Mouse (Mus musculus) urinary bladder, postnatal 4 days (tissue): Measurements from ENCODE around the gene Zbtb26.

Source experiments
- DNase-seq, 2 experiments: peaks; one replicate each; pipeline ENCODE4 v3.0.0; 2021 to 2022; ENCODE audit warnings: low spot score in 2 of 2

The Zbtb26 gene

DNA sequence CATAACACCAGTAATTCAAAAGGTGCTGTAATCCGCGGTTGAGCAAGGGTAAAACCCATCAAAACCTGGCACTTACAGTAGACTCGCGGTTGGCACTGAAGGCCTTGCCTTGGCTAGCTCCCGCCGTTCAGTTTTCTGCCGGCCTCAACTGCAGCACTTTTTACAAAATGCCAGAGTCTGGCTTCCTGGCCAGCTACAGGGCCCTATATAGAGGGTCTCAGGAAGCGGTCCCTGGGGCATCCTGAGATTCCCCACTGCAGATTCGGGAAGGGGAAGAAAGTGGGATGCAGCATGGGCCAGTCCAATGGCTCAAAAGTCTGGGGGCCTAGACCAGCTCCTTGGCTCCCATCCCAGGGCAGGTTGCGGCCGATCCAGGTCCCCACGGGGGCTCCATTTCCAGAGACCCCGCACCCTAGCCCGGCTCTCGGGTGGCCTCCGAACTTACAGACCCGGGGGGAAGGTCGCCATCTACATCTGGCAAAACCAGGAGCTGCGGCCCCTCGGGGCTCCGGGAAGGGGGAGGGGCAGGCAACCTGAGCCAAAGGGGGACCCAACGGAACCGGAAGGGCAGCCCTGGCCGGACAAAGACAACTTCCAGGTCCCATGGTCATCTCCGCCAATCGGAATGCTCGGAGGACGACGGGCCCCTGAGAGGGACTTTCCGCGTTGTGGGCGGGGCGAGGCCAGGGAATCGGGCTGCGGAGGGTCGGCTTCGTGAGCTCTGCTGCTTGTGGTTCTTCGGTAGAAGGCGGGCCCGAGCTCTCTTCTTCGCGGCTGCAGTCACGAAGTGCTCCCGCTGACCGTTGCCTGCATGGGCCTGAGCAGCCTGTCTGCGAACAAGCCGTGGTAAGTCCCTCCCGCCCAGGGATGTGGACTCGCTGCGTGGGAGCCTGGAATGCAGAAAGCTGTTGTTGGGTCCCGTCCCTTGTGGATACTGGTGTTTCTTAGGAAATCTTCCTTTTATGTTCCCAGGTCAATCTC lies at the start of gene Zbtb26, which contains the start of the genes Zbtb6 and Rabgap1:
Gene Zbtb26 (minus strand): TSS at position 525 of the 981 bp plus-strand sequence.
Gene Zbtb6 (minus strand): TSS at position 561 of the 981 bp plus-strand sequence.
Gene Rabgap1 (plus strand): TSS at position 669 of the 981 bp plus-strand sequence.
- DNase-seq: peak; percentile 95 to 97

DNA sequence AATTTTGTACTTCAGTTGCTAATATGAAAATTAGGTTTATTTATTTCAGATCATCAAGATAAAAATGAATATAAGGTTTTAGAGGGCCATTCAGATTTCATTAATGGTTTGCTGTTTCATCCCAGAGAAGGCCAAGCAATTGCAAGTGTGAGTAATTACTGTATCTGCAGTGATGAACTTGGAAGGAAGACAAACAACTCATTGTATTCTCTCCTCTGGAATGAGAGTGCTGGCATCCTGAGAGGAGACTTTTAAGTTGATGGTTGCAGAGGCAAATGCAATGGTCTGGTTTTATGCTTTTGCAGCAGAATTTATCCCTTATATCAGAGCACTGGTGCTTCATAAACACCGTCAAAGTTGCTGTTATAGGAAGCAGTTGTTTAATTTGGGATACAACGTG lies 46.0 kb upstream of the Zbtb26 start:
- DNase-seq: no peak

DNA sequence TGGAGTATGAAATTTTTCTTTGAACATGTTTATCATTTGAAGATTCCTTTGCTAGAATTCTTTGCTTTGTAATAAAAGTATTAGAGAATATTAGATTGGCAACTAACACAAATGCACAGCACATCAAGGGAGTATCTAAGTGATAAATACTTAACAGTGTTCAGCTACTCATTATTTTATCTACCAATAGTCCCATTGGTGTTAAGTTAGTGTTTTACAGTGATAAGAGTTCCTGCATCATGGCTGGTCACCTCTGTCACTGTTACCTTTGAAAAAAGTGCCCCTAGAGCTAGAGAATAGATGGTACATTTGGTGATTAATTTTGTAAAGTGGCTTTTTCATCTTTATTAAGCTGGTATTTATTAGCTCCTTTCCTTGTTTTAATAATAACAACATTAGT lies 43.5 kb upstream of the Zbtb26 start:
- no peak for DNase-seq

DNA sequence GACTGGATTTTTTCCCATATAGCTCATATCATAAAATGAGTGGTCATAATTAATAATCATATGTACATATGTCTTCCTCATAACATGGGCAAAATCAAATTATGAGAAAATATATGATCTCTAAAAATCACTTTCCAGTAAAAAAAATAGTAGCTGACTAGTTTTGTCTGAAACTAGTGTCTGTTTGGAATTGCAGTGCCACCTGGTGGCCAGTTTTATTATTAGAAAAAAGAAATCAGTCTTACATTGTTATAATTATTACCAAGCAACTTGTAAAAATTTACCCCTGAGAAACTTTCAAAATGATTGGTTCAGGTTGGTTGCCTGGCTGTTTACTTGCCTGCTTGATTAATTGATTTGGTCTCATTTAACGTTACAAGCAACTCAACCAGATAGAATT lies 42.4 kb upstream of the Zbtb26 start:
- no peak for DNase-seq

DNA sequence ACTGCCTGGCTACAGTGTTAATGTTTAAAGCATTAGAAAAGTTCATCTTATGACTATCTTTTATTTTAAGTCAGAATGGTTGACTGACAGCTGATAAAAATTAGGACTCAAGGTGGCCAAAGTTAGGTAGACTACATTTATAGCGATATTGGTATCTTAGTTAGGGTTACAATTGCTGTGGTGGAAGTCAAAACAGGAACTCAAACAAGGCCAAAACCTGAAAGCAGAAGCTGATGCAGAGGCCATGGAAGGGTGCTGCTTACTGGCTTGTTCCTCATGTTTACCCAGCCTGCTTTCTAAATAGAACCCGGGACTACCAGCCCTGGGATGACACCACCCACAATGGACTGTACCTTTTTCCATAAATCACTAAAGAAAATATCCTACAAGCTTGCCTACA lies 41.2 kb upstream of the Zbtb26 start:
- no peak for DNase-seq

DNA sequence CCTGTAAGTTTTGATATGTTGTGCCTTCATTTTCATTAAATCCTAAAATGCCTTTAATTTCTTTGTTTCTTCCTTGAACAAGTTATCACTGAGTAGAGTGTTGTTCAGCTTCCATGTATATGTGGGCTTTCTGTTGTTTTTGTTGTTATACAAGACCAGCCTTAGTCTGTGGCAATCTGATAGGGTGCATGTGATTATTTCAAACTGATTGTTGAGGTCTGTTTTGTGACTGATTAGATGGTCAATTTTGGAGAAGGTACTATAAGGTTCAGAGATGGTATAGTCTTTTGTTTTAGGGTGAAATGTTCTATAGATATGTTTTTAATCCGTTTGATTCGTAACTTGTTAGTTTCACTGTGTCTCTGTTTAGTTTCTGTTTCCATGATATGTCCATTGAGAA lies 37.1 kb upstream of the Zbtb26 start:
- DNase-seq: no peak

DNA sequence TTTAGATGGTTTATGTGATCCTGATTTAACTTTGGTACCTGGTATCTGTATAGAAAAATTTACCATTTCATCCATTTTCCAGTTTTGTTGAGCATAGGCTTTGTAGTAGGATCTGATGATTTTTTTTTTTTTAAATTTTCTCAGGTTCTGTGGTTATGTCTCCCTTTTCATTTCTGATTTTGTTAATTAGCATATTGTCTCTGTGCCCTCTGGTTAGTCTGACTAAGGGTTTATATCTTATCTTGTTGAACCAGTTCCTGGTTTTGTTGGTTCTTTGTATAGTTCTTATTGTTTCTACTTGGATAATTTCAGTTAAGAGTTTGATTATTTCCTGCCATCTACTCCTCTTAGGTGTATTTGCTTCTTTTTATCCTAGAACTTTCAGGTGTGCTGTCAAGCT lies 36.6 kb upstream of the Zbtb26 start:
- DNase-seq: no peak

DNA sequence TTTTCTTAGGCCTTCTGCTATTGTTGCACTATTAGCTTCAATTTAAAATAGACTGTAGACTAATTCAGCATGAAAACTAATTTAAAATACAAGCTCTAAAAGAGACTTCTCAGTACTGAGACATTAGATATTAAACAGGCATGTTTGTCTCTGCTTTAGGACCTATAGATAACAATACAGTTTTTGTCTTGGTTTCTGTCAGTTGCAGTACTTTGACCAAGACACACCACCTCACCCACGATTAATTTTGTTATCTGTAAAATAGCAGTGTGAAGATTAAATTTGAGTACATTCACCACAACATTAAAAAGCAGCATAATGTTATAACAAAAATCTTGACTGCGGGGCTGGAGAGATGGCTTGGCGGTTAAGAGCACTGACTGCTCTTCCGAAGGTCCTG lies 23.3 kb upstream of the Zbtb26 start:
- no peak for DNase-seq

DNA sequence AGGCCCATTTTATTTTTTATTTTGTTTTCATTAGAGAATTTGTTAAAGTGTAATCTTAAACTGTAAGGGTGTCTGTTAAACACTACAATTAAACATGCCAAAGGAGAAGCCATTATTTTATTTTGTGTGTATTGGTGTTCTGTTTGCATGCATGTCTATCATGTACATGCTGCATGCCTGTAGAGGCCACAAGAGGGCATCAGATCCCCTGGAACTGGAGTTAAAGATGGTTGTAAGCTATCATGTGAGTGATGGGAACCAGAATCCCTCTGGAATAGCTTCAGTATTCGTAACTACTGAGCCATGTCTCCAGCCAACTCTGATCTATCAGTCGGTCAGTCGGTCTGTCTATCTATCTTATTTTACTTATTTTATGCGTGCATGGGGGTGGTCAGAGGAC lies 17.8 kb upstream of the Zbtb26 start:
- no peak for DNase-seq

DNA sequence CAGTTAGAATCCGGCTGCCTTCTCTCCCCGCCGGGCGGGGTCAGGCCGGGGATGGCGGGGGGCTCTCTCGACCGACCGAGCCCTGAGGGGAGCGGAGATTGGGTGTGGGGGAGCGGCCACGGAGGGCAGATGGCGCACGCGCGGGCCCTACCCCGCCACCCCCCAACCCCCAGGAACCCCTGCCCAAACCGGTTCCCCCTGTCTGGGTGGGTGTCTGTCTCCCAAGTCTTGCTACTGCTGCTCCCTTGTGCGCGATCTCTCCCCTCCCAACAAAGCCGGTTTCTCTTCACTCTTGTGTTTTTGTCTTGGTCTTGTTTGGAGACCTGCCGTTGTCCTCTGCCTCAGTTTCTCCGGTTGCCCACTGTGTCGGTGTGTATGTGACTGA lies 9.4 kb upstream of the Zbtb26 start:
- no peak for DNase-seq

DNA sequence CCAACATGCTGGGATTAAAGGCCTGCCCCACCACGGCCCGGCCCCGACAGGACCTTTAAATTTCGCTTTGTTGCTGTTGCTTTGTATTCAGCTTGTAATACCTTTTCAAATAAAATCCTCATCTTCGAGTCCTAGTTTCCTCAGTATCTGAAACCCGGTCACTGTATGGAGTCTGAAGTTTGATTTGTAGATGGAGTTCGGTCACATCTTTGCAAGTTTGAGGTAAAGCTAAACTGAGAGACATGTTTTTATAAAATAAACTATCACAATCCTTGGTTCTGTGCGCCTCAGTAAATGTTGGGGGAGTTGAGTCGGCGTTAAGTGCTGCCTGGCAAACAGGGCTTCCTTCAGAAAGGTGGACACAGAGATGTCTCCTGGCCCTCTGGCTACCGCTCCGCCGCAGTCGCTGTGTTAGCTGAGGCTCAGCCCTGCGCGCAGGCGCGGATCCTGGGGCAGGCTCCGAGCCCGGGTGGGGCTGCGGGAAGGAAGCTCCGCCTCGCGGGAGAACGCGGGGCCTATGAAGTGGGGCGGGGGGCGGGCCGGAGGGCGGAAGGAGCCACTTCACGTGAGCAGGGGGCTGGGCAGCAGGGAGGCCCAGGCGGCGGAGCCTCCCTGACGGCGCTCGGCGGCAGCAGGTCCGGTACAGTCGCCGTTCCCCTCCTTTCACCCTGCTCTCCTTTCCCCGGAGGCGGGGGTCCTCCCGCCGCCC lies 8.9 kb upstream of the Zbtb26 start:
- DNase-seq: peak; percentile 92 to 94

DNA sequence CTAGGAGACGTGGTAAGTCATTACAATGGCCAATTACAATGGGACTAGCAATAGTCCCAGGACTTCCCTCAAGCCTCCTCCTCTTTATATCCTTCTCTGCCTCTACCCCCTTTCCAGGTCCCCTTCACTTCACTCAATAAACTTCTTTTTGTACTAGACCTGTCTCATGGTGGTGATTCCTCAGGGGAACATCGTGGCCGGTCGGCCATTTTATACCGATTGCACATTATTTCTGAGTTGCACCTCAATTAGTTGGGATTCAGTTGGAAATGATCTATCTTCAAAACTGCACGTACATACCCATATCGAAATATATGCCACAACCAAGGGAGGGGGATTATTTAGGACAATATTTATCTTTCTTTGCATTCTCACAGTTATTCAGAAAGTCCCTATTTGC lies 11.3 kb downstream of the Zbtb26 start:
- DNase-seq: no peak

DNA sequence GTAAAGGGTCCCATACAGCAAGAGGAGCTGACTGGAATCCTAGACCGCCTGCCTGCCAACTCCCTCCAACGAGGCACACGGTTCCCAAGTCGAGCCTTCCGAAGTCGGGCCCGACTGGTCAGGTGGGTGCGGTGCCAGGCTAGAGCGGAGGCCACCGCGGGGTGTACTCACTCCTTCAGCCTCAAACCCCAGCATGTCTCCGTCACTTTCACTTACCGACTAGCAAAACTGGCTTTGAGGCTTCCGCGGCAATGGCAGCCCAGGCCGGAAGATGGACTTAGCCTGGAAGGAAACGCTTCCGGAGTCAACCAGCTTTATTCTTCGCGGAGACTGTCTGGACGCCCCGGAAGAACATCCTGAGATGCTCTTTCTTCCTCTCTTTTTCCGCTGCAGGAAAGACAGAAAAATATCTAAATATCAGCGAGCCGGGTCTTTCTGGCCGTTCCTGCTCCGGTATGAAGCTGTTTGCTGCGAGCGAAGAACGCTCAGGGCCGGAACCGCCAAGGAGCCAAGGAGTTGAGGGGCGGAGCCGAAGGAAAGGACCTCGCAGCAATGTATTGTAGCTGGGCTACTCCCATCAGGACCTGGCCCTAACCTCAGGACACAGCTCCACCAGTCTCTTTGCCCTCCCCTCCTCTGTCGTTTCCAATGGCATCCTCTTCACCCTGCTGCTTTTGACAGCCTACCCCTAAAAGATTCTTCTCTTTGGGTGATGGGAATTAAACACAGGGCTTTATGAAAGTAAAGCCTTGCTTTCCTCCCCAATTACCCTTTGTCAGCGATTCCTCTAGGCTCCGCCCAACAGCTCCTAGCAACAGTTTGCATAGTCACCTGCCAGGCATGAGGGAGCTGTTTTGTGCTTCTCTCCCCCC lies 12.1 kb downstream of the Zbtb26 start:
- peak; percentile 73 to 79 for DNase-seq

DNA sequence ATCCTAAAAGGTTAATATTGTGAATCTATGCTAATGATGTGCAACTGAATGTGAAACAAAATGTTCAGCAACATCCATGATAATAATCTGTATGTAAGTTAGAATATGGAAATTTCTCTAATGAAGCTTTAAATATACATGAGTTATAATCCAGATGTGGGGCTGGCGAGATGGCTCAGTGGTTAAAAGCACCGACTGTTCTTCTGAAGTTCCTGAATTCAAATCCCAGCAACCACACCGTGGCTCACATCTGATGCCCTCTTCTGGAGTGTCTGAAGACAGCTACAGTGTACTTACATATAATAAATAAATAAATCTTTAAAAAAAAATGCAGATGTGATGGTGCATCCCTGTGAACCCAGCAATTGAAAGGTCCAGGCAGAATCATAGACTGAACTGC lies 19.3 kb downstream of the Zbtb26 start:
- no peak for DNase-seq

DNA sequence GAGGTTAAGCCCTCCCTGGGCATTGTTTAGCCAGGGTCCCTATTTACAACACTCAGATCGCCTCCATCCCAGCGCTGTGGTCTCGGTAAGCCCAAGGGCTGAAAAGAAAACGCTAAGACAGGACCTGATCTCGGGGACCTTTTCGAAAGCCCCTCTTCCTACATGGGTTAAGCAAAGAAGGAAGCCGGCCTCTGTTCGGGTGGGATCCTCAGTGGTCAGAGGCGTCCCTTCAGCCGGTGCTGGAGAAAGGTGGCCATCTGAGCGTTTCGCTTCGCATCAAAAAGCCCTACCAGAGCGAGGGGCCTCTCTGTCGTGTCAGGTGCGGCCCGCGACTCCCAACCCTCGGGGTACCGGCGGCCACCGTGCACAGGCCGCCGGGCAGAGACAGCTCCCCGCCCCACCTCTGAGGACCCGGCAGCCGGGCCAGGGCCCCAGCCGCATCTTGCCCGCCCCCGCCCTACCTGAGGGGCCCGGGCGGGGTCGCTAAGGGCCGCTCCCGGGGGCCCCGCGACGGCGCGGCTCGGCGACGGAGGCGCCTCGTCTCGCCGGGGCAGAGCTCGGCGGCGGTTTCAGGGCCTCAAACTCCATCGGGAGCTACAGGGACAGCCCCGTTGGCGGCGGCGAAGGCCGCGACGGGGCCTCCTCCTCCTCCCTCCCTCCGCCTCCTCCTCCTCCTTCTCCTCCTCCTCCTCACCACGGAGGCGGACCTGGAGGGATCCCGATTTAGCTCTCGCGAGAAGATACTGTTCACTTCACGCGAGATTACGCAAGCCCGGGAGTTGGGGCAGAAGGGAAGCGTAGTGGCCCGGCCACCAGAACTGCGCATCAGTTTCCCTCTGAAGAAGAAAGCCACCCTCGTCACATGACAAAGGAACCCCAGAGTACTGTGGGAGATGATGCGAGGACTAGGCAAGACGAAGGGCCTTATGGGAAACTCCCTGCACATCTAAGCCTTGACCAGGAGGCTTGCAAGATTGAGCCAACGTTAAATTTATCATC lies 20.3 kb downstream of the Zbtb26 start, which contains the start of gene Rc3h2:
Gene Rc3h2 (minus strand): TSS at position 598 of the 999 bp plus-strand sequence.
- DNase-seq: peak; percentile 93 to 95

DNA sequence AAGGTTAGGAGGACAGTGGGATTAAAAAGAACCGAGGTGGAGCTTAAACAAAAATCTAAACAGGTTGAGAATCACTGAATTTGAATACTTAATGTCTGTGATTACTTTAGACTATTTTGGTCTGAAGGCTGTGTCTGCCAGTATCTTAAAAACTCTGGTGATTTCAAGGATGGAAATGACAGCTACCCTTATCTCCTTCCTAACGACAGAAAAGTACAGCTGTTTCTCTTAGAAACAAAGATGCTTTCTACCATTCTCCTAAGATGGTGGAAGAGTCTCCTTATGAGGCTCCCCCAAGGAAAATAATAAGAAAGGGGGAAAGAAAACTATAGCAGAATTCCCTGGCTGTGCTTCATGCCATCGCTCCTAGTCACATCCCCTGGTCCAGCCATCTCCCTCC lies 21.0 kb downstream of the Zbtb26 start:
- DNase-seq: no peak

DNA sequence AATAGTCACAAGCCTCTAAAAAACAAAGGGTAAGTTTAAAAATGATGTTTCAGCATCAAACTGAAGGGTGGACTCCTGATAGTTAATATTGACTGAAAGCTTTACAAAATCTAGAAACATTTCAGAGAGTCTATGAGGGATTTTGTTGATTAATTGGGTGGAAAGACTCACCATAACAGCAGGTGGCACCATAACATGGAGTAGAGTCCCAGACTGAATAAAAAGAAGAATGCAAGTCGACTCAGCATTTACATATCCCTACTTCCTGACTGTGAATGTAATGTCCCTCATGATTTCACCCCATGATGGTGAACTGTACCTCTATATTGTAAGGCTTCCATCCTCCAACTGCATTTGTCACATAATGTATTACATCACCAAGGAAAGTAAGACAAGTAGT lies 47.4 kb downstream of the Zbtb26 start:
- DNase-seq: no peak

DNA sequence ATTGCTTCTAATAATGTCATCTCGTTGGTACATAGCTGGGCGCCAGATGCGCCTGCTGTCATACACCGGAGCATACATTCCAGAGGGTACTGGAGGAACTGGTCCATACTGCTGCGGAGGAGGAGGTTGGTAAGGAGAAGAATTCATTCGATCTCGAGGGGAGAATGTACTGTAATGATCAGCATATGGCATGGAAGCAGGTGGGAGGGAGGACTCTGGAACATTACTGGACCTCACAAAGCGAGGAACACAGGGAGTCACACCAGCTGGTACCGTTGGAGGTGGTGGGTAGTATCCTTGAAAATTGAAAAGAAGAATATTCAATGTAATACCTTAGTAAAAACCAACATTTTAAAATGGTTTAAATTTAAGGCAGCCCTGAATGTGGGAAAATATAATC lies 60.0 kb downstream of the Zbtb26 start:
- no peak for DNase-seq
